8 mouse cellular contexts compared by ENCODE assay signal in genomic region chr7:45135370-45135769, GRCm38 (mm10). TPM values are rescaled to one million over a fixed set of nuclear protein-coding genes. Genes with fewer than 3 reads are reported as not detected.
DNase-seq lines count a peak whose midpoint lies in the region; ATAC-seq and TF ChIP-seq lines count a peak whose summit lies in the region.

No protein-coding gene starts in this region.

- DNase-seq in hindbrain, embryonic 10.5 days (ENCODE audit: low spot score) = no peak
- no peak for DNase-seq in G1E (ENCODE audit: low spot score)
- DNase-seq in ovary, postnatal 14 days (ENCODE audit: low spot score) = no peak
- no peak for DNase-seq in ovary, postnatal 10 days (ENCODE audit: low spot score)
- DNase-seq in left cerebral cortex, postnatal 14 days (ENCODE audit: low spot score in 2 of 2) = no peak

- intact Hi-C loops in left cerebral cortex, postnatal 14 days (cut with DNase I) = no loop called here

- 79% methylated on average over 3 of the region's 3 CpGs for WGBS in hindbrain, embryonic 10.5 days
- 73% methylated on average over 3 of the region's 3 CpGs for WGBS in hindbrain, embryonic 16.5 days
- WGBS in liver, embryonic 12.5 days (ENCODE audit: insufficient replicate concordance) = 30% methylated on average over 3 of the region's 3 CpGs

- no peak overlapping the region for H3K9ac ChIP-seq in hindbrain, embryonic 16.5 days (ENCODE audit: low read depth, low read length)
- H3K9ac ChIP-seq in liver, embryonic 12.5 days = peak overlapping the region; percentile 81

- no peaks in the 10 kb centered on the region for H3K36me3 ChIP-seq in hindbrain, embryonic 10.5 days
- no peaks in the 10 kb centered on the region for H3K36me3 ChIP-seq in hindbrain, embryonic 16.5 days (ENCODE audit: control insufficient read depth, insufficient read depth, low read length)
- peaks cover 48% of the 10 kb centered on the region for H3K36me3 ChIP-seq in G1E (replicated peaks)
- peaks cover 14% of the 10 kb centered on the region for H3K36me3 ChIP-seq in liver, embryonic 12.5 days

- no peak for TF ChIP-seq CTCF in G1E (IDR thresholded peaks at IDR 0.05; ENCODE audit: low read depth, low read length)

- no peak for ATAC-seq in hindbrain, embryonic 16.5 days
- no peak for ATAC-seq in G1E (ENCODE audit: extremely low read depth, insufficient number of reproducible peaks, low FRiP score, poor library complexity, severe bottlenecking)
- 0 out of 2 replicates have a peak, but pooled peaks have one; percentile 1 for ATAC-seq in erythroid progenitor cell, adult 5-6 weeks (replicated peaks; ENCODE audit: low FRiP score, poor library complexity, severe bottlenecking)
- ATAC-seq in liver, embryonic 12.5 days = 0 out of 2 replicates have a peak, but pooled peaks have one; percentile 6

- peaks cover 40% of the 10 kb centered on the region for H3K27me3 ChIP-seq in hindbrain, embryonic 10.5 days (ENCODE audit: insufficient read depth, poor library complexity, severe bottlenecking)
- H3K27me3 ChIP-seq in hindbrain, embryonic 16.5 days (replicated peaks; ENCODE audit: control insufficient read depth, insufficient read depth, low read length) = no peaks in the 10 kb centered on the region
- H3K27me3 ChIP-seq in G1E (ENCODE audit: insufficient read depth, low read length) = no peaks in the 10 kb centered on the region
- H3K27me3 ChIP-seq in liver, embryonic 12.5 days (replicated peaks) = no peaks in the 10 kb centered on the region

- peak overlapping the region; percentile 82; the same call in 1 of the 2 replicates for H3K27ac ChIP-seq in hindbrain, embryonic 10.5 days
- no peak overlapping the region for H3K27ac ChIP-seq in hindbrain, embryonic 16.5 days (ENCODE audit: low read depth, low read length)
- peak overlapping the region; percentile 83 for H3K27ac ChIP-seq in liver, embryonic 12.5 days

- peak overlapping the region; percentile 66 for H3K4me3 ChIP-seq in hindbrain, embryonic 10.5 days
- H3K4me3 ChIP-seq in hindbrain, embryonic 16.5 days (ENCODE audit: low read length) = no peak overlapping the region; the same call in 1 of the 2 replicates
- peak overlapping the region; percentile 71 for H3K4me3 ChIP-seq in G1E (ENCODE audit: low read depth, low read length)
- H3K4me3 ChIP-seq in liver, embryonic 12.5 days = peak overlapping the region; percentile 75

- H3K4me1 ChIP-seq in hindbrain, embryonic 10.5 days (replicated peaks) = peaks cover 29% of the 10 kb centered on the region
- H3K4me1 ChIP-seq in hindbrain, embryonic 16.5 days (ENCODE audit: control insufficient read depth, insufficient read depth, low read depth, low read length) = no peaks in the 10 kb centered on the region
- peaks cover 87% of the 10 kb centered on the region for H3K4me1 ChIP-seq in G1E (ENCODE audit: insufficient read depth, low read depth, low read length)
- peaks cover 66% of the 10 kb centered on the region for H3K4me1 ChIP-seq in liver, embryonic 12.5 days

- no peaks in the 10 kb centered on the region for H3K9me3 ChIP-seq in hindbrain, embryonic 10.5 days
- no peaks in the 10 kb centered on the region for H3K9me3 ChIP-seq in hindbrain, embryonic 16.5 days (ENCODE audit: control insufficient read depth, low read length)
- H3K9me3 ChIP-seq in G1E (replicated peaks) = peaks cover 3% of the 10 kb centered on the region; the same call in 1 of the 2 replicates
- H3K9me3 ChIP-seq in liver, embryonic 12.5 days (replicated peaks) = no peaks in the 10 kb centered on the region

- H3K4me2 ChIP-seq in hindbrain, embryonic 16.5 days (ENCODE audit: low read length) = no peak overlapping the region; the same call in none of the 2 replicates
- peak overlapping the region; percentile 94 for H3K4me2 ChIP-seq in liver, embryonic 12.5 days

RNA-seq across cellular contexts. Expression of gene Gm45713, which starts 0.7 kb away (rescaled TPM):
- polyA plus RNA-seq in hindbrain, embryonic 10.5 days (2016; fragmentation: Nextera tagmentation; extraction: Ambion mirVana) = 0.13 and 0.15 TPM in 2 replicates
- 0.16 and 0.37 TPM in 2 replicates for polyA plus RNA-seq in hindbrain, embryonic 16.5 days (2015; fragmentation: Nextera tagmentation; extraction: Ambion mirVana)
- not detected in 2 replicates for total RNA-seq in G1E (2014; fragmentation: Nextera tagmentation)
- 0.16 and 0.23 TPM in 2 replicates for total RNA-seq in G1E (2017)
- polyA plus RNA-seq in G1E (2012) = 1.0 and 1.3 TPM in 2 replicates
- not detected in 2 replicates for total RNA-seq in erythroid progenitor cell, adult 5-6 weeks (2015; ENCODE audit: low replicate concordance)
- total RNA-seq in erythroid progenitor cell, adult 5-6 weeks (2017; ENCODE audit: low replicate concordance) = 0.98 and 2.3 TPM in 2 replicates
- 0.27 and 0.59 TPM in 2 replicates for polyA plus RNA-seq in liver, embryonic 12.5 days (2016; fragmentation: Nextera tagmentation; extraction: Ambion mirVana)
- total RNA-seq in left cerebral cortex, postnatal 14 days (2021) = not detected

RNA-seq across cellular contexts. Expression of gene Flt3l, which starts 0.9 kb away (rescaled TPM):
- polyA plus RNA-seq in hindbrain, embryonic 10.5 days (2016; fragmentation: Nextera tagmentation; extraction: Ambion mirVana) = 0.85 and 2.0 TPM in 2 replicates
- 2.0 and 2.8 TPM in 2 replicates for polyA plus RNA-seq in hindbrain, embryonic 16.5 days (2015; fragmentation: Nextera tagmentation; extraction: Ambion mirVana)
- total RNA-seq in G1E (2014; fragmentation: Nextera tagmentation) (75.7 and 76.5 TPM in 2 replicates), G1E (2017) (41.0 and 48.6 TPM in 2 replicates)
- polyA plus RNA-seq in G1E (2012) = 31.7 and 38.8 TPM in 2 replicates
- 3.6 and 17.2 TPM in 2 replicates for total RNA-seq in erythroid progenitor cell, adult 5-6 weeks (2015; ENCODE audit: low replicate concordance)
- 0.23 and 4.5 TPM in 2 replicates for total RNA-seq in erythroid progenitor cell, adult 5-6 weeks (2017; ENCODE audit: low replicate concordance)
- polyA plus RNA-seq in liver, embryonic 12.5 days (2016; fragmentation: Nextera tagmentation; extraction: Ambion mirVana) = 5.1 and 5.7 TPM in 2 replicates
- total RNA-seq in left cerebral cortex, postnatal 14 days (2021) = 1 to 10 TPM; 2.4 to 3.2 TPM

RNA-seq across cellular contexts. Expression of gene Rpl13a, which starts 6.8 kb away (rescaled TPM):
- 1,174 and 1,234 TPM in 2 replicates for polyA plus RNA-seq in hindbrain, embryonic 10.5 days (2016; fragmentation: Nextera tagmentation; extraction: Ambion mirVana)
- 587 and 622 TPM in 2 replicates for polyA plus RNA-seq in hindbrain, embryonic 16.5 days (2015; fragmentation: Nextera tagmentation; extraction: Ambion mirVana)
- 1,386 and 1,478 TPM in 2 replicates for total RNA-seq in G1E (2014; fragmentation: Nextera tagmentation)
- 2,356 and 2,406 TPM in 2 replicates for total RNA-seq in G1E (2017)
- 5,469 and 6,084 TPM in 2 replicates for polyA plus RNA-seq in G1E (2012)
- total RNA-seq in erythroid progenitor cell, adult 5-6 weeks (2015; ENCODE audit: low replicate concordance) = 918 and 1,040 TPM in 2 replicates
- 765 and 800 TPM in 2 replicates for total RNA-seq in erythroid progenitor cell, adult 5-6 weeks (2017; ENCODE audit: low replicate concordance)
- polyA plus RNA-seq in liver, embryonic 12.5 days (2016; fragmentation: Nextera tagmentation; extraction: Ambion mirVana) = 1,134 and 1,149 TPM in 2 replicates
- 100 to 1,000 TPM; 608 to 639 TPM for total RNA-seq in left cerebral cortex, postnatal 14 days (2021)

RNA-seq across cellular contexts. Expression of gene Rps11, which starts 11.1 kb away (rescaled TPM):
- polyA plus RNA-seq in hindbrain, embryonic 10.5 days (2016; fragmentation: Nextera tagmentation; extraction: Ambion mirVana) = 1,526 and 1,700 TPM in 2 replicates
- 698 and 709 TPM in 2 replicates for polyA plus RNA-seq in hindbrain, embryonic 16.5 days (2015; fragmentation: Nextera tagmentation; extraction: Ambion mirVana)
- total RNA-seq in G1E (2014; fragmentation: Nextera tagmentation) (916 and 1,000 TPM in 2 replicates), G1E (2017) (1,298 and 1,329 TPM in 2 replicates)
- polyA plus RNA-seq in G1E (2012) = 151 and 217 TPM in 2 replicates
- 694 and 736 TPM in 2 replicates for total RNA-seq in erythroid progenitor cell, adult 5-6 weeks (2015; ENCODE audit: low replicate concordance)
- 189 and 313 TPM in 2 replicates for total RNA-seq in erythroid progenitor cell, adult 5-6 weeks (2017; ENCODE audit: low replicate concordance)
- polyA plus RNA-seq in liver, embryonic 12.5 days (2016; fragmentation: Nextera tagmentation; extraction: Ambion mirVana) = 1,421 and 1,491 TPM in 2 replicates
- total RNA-seq in left cerebral cortex, postnatal 14 days (2021) = 100 to 1,000 TPM; 402 to 406 TPM

RNA-seq across cellular contexts. Expression of gene Pih1d1, which starts 18.7 kb away (rescaled TPM):
- 101 and 116 TPM in 2 replicates for polyA plus RNA-seq in hindbrain, embryonic 10.5 days (2016; fragmentation: Nextera tagmentation; extraction: Ambion mirVana)
- polyA plus RNA-seq in hindbrain, embryonic 16.5 days (2015; fragmentation: Nextera tagmentation; extraction: Ambion mirVana) = 94.5 and 97.6 TPM in 2 replicates
- 82.8 and 124 TPM in 2 replicates for total RNA-seq in G1E (2014; fragmentation: Nextera tagmentation)
- total RNA-seq in G1E (2017) = 60.9 and 68.4 TPM in 2 replicates
- 46.4 TPM in 2 replicates for polyA plus RNA-seq in G1E (2012)
- 58.7 and 96.4 TPM in 2 replicates for total RNA-seq in erythroid progenitor cell, adult 5-6 weeks (2015; ENCODE audit: low replicate concordance)
- total RNA-seq in erythroid progenitor cell, adult 5-6 weeks (2017; ENCODE audit: low replicate concordance) = 6.8 and 8.7 TPM in 2 replicates
- polyA plus RNA-seq in liver, embryonic 12.5 days (2016; fragmentation: Nextera tagmentation; extraction: Ambion mirVana) = 60.5 and 61.7 TPM in 2 replicates
- total RNA-seq in left cerebral cortex, postnatal 14 days (2021) = 10 to 100 TPM; 46.9 to 48.4 TPM

Comparison
In these comparisons a context has a peak if more than half of its experiments do, and no peak if none do; other contexts are left out.
1. ATAC-seq: peak in erythroid progenitor cell, adult 5-6 weeks (single experiment) and liver, embryonic 12.5 days (single experiment); none in hindbrain, embryonic 16.5 days (single experiment) and G1E (single experiment).